Mouse (Mus musculus) kidney, adult 18-20 months (tissue): Measurements from ENCODE around the gene Psme3.

ENCODE experiments used
- DNase-seq: peaks from one replicate; pipeline ENCODE4 v3.0.0; 2021

Gene Psme3

DNA sequence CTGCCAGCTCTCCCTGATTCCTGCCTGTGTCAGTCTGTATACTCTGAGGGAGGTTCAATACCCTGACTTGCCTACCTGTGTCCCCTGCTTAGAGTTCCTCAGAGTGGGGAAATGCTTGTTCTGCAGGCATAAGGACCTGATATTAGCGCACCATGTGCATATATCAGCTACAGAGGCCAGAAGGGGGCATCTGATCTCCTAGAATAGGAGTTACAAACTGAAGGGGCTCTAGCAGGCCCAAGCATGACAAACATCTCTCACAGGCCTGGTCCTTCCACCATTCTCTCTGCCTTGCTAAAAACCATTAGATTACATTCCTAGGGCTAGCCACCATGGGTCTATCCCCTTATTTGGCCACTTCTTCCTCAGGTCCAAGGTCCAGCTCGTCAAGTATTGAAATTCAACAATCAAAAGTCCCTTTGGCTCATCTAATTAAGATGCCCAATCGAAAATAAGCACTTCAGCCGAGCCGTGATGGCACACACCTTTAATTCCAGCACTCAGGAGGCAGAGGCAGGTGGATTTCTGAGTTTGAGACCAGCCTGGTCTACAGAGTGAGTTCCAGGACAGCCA, 38.5 kb downstream of the Psme3 start:
- DNase-seq = peak; percentile 32

DNA sequence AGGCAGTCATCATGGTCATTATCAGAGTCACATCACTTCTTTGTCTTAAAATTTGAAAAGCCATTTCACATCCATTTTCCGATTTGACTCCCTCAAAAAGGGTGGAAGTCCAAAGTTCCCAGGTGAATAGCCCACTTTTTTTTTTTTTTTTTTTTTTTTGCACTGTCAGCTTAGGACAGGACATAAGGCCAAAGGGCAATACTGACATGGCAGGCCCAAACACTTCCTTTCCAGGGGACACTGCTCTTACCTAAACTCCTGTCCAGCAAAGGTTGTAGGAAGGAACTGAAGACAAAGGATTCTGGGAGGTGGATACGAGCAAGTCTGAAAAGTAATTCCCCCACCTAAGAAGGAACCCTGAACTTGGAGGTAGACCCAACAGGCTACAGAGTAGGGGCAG, 39.9 kb downstream of the Psme3 start:
- peak; percentile 45 for DNase-seq

DNA sequence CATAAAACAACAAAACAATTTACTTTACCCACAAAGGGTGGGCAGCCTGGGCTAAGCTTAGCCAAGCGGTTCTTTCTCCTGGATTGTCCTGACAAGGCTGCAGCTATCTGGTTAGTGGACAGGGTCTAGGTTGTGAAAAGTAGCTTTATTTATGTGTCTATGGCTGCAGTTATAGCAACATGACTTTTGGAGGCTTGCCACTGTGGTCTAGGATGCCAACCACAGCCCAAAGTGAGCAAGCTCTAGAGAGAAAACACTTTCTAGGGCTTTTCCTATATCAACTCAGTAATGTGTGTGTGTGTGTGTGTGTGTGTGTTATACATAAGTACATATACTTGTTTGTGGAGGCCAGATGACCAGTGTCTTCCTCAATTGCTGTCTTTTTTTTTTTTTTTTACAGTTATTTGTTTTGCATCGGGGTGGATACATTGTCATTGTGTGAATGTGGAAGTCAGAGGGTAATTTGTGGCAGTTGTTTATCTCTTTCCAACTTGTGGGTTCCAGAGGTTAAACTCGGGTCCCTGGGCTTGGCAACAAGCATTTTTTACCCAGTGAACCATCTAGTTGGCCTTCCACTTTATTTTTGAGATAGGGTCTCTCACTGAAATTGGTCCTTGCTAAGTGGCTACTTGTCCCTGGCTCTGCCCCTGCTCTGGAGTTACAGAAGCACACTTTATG, 41.6 kb downstream of the Psme3 start:
- DNase-seq = no peak

DNA sequence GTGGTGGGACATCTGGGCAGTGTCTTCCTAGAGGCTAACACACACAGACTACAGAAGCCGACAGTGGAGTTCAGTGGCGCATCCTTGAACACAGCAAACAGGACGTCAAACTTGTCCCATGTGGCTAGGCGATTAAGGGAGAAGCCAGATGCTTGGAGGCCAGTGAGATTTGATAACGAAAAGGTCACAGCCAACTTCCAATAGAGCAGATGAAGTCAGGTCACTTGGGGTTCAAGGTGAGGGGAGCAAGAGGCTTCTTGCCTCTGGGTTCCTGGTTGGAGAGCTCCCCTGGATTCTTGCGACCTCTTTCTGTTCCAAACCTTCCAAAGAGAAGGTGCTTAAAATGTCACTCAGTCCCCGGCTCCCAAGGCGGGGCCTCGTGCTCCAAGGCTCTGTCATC, 43.8 kb downstream of the Psme3 start:
- DNase-seq = no peak

DNA sequence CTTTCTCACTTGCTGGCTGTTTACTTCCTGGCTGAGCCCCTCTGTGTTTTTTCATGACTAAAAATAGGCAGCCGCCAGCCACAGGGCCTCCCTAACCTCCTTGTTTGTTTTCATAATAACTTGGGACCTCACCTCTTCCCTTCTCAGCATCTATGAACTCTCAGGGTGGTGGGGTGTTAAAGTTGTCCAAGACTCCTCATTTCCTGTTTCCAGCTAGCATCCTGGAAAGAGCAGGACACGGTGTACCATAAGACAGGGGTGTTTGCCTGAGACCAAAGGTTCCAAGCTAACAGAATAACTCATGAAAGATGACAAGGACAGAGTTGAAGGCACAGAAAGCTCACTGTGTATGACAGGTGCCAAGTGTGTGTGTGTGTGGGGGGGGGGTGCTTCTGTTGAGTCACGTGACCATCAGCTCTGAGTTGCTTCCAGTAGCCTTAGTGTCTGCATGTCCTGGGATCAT, 44.7 kb downstream of the Psme3 start:
- DNase-seq = peak; percentile 62

DNA sequence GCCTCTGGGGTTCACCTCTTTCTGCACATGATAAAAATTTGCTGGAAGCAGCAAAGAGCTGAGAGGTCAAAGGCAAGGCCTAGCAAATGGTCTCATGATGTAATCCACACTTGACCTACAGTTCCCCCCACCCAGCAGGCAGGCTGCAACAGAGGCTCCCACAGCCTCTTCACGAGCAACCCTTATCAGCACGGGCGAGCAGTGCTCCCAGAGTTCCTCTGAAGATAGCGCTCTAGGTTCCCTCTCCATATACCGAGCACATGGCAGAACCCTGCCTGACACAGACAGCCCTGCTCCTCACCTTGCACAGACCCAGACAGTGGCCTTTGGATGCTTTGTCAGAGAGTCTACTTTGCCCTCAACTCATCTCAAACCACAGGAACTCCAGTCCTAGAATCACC, 48.5 kb downstream of the Psme3 start:
- peak; percentile 64 for DNase-seq

DNA sequence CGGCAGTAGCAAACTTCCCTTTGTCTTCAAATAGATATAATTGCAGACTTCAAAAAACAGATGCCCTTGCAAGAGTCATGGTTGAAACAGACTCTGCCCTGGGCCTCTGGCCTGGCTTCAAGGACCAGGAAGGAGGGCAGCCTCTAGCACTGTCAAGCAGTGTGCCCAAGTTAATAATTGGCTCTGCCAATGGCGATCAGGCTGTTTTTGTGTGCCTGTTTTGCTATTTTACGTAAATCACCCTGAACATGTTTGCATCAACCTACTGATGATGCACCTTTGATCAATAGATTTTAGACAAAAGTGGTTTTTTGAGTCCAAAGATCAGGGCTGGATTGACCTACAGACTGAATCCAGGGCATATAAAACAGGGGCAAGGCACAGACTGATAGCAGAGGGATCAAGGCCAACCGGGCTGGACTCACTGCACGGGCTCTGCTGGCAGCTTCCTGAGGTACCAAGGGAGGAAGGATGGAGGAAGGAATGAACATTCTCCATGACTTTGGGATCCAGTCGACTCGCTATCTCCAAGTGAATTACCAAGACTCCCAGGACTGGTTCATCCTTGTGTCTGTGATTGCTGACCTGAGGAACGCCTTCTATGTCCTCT, 51.4 kb downstream of the Psme3 start, which contains the start of gene G6pc:
Gene G6pc, plus strand, starts transcription at position 236 of the 610 bp plus-strand sequence.
- peak; percentile 84 for DNase-seq

DNA sequence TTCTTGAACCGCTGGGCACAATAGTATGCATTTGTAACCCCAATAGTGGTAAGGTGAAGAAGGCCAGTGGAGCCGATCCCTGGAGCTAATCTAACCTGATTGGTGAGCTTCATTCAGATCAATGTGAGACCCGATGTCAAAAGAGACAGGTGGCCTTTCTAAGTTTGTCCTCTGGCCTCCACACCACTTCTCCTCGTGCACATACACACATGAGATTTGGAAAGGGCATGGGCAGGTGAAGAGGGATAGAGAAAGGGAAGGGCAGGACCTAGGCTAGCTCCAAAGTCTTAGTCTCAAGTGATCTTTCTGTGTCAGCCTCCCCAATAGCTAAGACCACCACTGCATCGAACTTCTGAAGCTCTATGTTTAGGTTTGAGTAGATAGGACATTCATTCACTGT, 54.1 kb downstream of the Psme3 start:
- DNase-seq = no peak
